Mouse (Mus musculus) testis, adult 2 months (tissue): ENCODE measurements around the gene Tmem256.

ENCODE experiments used
- CTCF ChIP-seq: fragments of 200-500 bp; IDR thresholded peaks from 2 replicates; pipeline ENCODE4 v1.5.1; 2012; ENCODE audit warnings: low read depth, mild to moderate bottlenecking, inconsistent platforms, low read length, moderate library complexity; ENCODE audit not compliant: control insufficient read depth, insufficient read depth, insufficient replicate concordance
- POLR2A ChIP-seq: fragments of 200-500 bp; IDR thresholded peaks from 2 replicates; pipeline ENCODE4 v1.6.1; 2012; ENCODE audit warnings: low read depth, mild to moderate bottlenecking, inconsistent platforms, low read length, moderate library complexity; ENCODE audit not compliant: control insufficient read depth

DNA sequence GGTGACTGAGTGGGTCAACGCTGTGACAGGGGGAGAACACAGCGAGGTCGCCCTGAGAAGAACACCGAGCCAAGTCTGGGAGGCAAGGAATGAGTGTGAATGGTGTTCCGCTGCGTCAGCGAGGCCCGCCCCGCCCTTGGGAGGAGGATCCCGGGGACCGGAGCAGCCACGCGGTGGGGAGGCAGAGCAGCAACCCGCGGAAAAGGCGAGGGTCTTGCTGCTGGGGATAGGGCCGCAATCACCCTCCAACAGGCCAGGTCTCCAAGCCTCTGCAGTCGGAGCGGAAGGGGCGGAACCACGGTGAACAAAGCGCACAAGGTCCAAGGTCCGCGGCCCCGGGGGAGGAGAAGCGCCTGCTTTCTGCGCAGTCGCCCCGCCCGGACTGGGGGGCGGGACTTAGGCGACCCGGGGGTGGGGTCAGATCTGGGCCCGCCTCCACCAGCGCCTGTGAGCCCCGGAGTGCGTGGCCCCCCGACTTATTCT lies 7.9 kb downstream of the Tmem256 start, which contains the start of gene Plscr3:
- TF ChIP-seq POLR2A (peak; percentile 36; the same call in 1 of the 2 replicates), CTCF (no peak)
